Mouse (Mus musculus) ES-E14 (cell line): ENCODE data around the gene Cyp2j9.

Source experiments
- CHD2 ChIP-seq: IDR thresholded peaks from 2 replicates; pipeline ENCODE4 v1.6.1; 2014; ENCODE audit warnings: mild to moderate bottlenecking, low read depth, low read length, inconsistent platforms
- HCFC1 ChIP-seq: IDR thresholded peaks from 2 replicates; pipeline ENCODE4 v1.6.1; 2012; ENCODE audit warnings: low read length, inconsistent platforms, borderline replicate concordance; ENCODE audit not compliant: insufficient read depth
- ZC3H11A ChIP-seq: IDR thresholded peaks from 2 replicates; pipeline ENCODE4 v1.6.1; 2012; ENCODE audit warnings: low read depth, mild to moderate bottlenecking, inconsistent platforms, low read length, borderline replicate concordance

- TF ChIP-seq HCFC1 (no peak), CHD2 (no peak), ZC3H11A (no peak)
These were observed 45.4 kb downstream of the Cyp2j9 start for GRCm38 (mm10) chr4:96545976-96546375.
